Mouse (Mus musculus): ENCODE measurements around the gene Zmym6. TPM values are rescaled to one million over a fixed set of nuclear protein-coding genes. Genes with fewer than 3 reads are reported as not detected.
A peak's percentile ranks its signal among the peaks of the same experiment; 100 is the strongest.

The Zmym6 gene
- polyA plus RNA-seq, 1 experiment from 2014 or later, result 2.2 TPM

DNA sequence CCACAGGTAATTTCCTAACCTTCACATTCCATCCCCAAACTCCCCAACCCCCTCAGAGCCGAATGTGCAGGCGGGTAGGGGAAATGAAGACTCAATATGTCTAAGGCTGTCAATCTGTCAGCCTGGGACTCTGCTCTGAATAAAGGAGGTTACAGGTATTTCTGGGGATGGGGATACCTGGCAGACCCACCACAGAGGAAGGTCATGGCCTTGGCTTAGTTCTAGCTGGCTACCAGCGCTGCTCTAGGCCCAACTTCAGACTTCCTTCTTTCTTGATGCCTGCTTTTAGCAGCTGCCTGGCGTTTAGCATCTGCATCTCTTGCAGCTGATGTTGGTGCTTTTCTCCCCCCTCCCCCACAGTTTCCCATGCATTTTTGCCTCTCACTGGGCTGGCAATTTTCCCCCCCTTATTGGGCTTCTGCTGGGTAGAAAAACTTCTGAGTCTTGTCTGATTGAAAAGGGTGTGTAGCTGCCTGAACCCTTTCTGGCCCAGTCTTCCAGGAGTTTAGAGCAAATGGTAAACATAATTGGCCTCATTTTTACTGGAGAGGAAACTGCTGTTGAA is 94.2 kb downstream of the Zmym6 start:
- no peak for TF ChIP-seq CTCF (IDR thresholded peaks at IDR 0.05; ENCODE audit: low read depth)
- TF ChIP-seq EP300 (IDR thresholded peaks at IDR 0.05; ENCODE audit: low read depth), result no peak
- H3K9ac ChIP-seq (replicated peaks), result no peak overlapping the region
- H3K27ac ChIP-seq (ENCODE audit: low read depth), result no peak overlapping the region
- 37% methylated on average over 4 of the region's 4 CpGs for WGBS (ENCODE audit: insufficient replicate concordance)
- H3K27me3 ChIP-seq (ENCODE audit: insufficient read depth, low read length), result peaks cover 37% of the 10 kb centered on the region
- H3K4me2 ChIP-seq (ENCODE audit: low read depth, low read length), result no peak overlapping the region
- no peaks in the 10 kb centered on the region for H3K36me3 ChIP-seq (replicated peaks; ENCODE audit: insufficient read depth, low read length)
- no peak for ATAC-seq
- peaks cover 9% of the 10 kb centered on the region for H3K4me1 ChIP-seq (ENCODE audit: insufficient read depth)
- H3K4me3 ChIP-seq (ENCODE audit: low read depth, low read length), result no peak overlapping the region
- H3K9me3 ChIP-seq (ENCODE audit: low read length), result no peaks in the 10 kb centered on the region
- no peak for DNase-seq

- no peak overlapping the region for H3K9ac ChIP-seq (replicated peaks)
- H3K4me2 ChIP-seq (ENCODE audit: low read depth, low read length), result no peak overlapping the region
- no peak for TF ChIP-seq CTCF (IDR thresholded peaks at IDR 0.05; ENCODE audit: low read depth)
- TF ChIP-seq EP300 (IDR thresholded peaks at IDR 0.05; ENCODE audit: low read depth), result no peak
- peaks cover 34% of the 10 kb centered on the region for H3K27me3 ChIP-seq (ENCODE audit: insufficient read depth, low read length)
- no peaks in the 10 kb centered on the region for H3K36me3 ChIP-seq (replicated peaks; ENCODE audit: insufficient read depth, low read length)
- ATAC-seq (no peak), DNase-seq (no peak)
- peaks cover 9% of the 10 kb centered on the region for H3K4me1 ChIP-seq (ENCODE audit: insufficient read depth)
- WGBS (ENCODE audit: insufficient replicate concordance), result 29% methylated on average over 7 of the region's 7 CpGs
- H3K9me3 ChIP-seq (ENCODE audit: low read length), result no peaks in the 10 kb centered on the region
- no peak overlapping the region for H3K4me3 ChIP-seq (ENCODE audit: low read depth, low read length)
- H3K27ac ChIP-seq (ENCODE audit: low read depth), result no peak overlapping the region
Observed at GRCm38 (mm10) chr4:127172119-127172518, 94.9 kb downstream of the Zmym6 start.

DNA sequence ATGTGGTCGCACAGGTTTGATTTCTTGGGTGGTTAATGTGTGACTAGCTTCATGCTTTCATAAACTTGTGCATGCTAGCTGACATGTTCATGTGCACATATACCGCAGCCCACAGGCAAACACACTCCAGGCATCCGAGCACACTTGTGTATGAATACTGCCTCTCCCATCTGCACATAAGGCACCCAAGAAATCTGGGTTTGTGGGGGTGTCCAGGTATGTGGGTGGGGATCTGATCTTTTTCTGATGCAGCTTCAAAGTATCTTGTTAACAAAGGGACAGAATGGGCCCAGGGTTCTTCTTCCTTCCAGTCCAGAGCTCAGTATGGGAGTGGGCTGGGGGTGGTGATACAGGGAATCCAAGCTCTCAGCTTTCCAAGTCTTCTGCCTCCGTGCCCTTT is 95.4 kb downstream of the Zmym6 start:
- DNase-seq (no peak), ATAC-seq (no peak)
- no peaks in the 10 kb centered on the region for H3K9me3 ChIP-seq (ENCODE audit: low read length)
- 62% methylated on average over 4 of the region's 4 CpGs for whole genome bisulfite sequencing (ENCODE audit: insufficient replicate concordance)
- no peak overlapping the region for H3K9ac ChIP-seq (replicated peaks)
- no peak overlapping the region for H3K27ac ChIP-seq (ENCODE audit: low read depth)
- no peak overlapping the region for H3K4me3 ChIP-seq (ENCODE audit: low read depth, low read length)
- no peak for TF ChIP-seq CTCF (IDR thresholded peaks at IDR 0.05; ENCODE audit: low read depth)
- TF ChIP-seq EP300 (IDR thresholded peaks at IDR 0.05; ENCODE audit: low read depth), result no peak
- peaks cover 29% of the 10 kb centered on the region for H3K27me3 ChIP-seq (ENCODE audit: insufficient read depth, low read length)
- H3K4me2 ChIP-seq (ENCODE audit: low read depth, low read length), result no peak overlapping the region
- H3K36me3 ChIP-seq (replicated peaks; ENCODE audit: insufficient read depth, low read length), result no peaks in the 10 kb centered on the region
- peaks cover 9% of the 10 kb centered on the region for H3K4me1 ChIP-seq (ENCODE audit: insufficient read depth)

DNA sequence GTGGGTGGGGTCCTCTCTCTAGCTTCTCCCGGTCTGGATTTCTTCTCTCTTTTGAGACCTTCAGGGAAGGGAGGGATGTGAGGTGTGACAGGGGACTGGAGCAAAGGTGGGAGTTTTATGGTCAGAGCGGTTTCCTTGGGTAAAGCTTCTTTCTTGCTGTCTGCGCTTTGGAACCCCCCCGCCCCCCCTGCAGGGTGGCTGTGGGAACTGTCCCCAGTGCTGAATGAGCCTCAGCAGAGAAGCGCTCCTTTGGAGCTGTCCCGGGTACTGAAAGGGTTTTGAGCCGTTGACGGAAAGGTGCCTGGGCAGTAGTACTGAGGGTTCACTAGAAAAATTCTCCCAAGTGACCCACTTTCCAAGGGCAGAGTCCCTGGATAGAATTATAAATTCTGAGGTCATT is 96.3 kb downstream of the Zmym6 start:
- no peak overlapping the region for H3K9ac ChIP-seq (replicated peaks)
- TF ChIP-seq CTCF (IDR thresholded peaks at IDR 0.05; ENCODE audit: low read depth) (no peak), EP300 (IDR thresholded peaks at IDR 0.05; ENCODE audit: low read depth) (no peak)
- peaks cover 20% of the 10 kb centered on the region for H3K27me3 ChIP-seq (ENCODE audit: insufficient read depth, low read length)
- H3K9me3 ChIP-seq (ENCODE audit: low read length), result no peaks in the 10 kb centered on the region
- peak; percentile 72 for DNase-seq
- no peak overlapping the region for H3K4me2 ChIP-seq (ENCODE audit: low read depth, low read length)
- no peak for ATAC-seq
- peaks cover 4% of the 10 kb centered on the region; the same call in 1 of the 2 replicates for H3K4me1 ChIP-seq (ENCODE audit: insufficient read depth)
- WGBS (ENCODE audit: insufficient replicate concordance), result under 1% methylated on average over 8 of the region's 8 CpGs
- H3K36me3 ChIP-seq (replicated peaks; ENCODE audit: insufficient read depth, low read length), result no peaks in the 10 kb centered on the region
- H3K4me3 ChIP-seq (ENCODE audit: low read depth, low read length), result no peak overlapping the region
- H3K27ac ChIP-seq (ENCODE audit: low read depth), result no peak overlapping the region

Other genes with a start within 250 kb of the Zmym6 start
- gene Zmym4, start 109.2 kb upstream of the Zmym6 start, polyA plus RNA-seq (2015; fragmentation: Nextera tagmentation; extraction: Ambion mirVana), result 2.9 and 4.4 TPM in 2 replicates
- gene Sfpq, start 56.1 kb upstream of the Zmym6 start, polyA plus RNA-seq (2015; fragmentation: Nextera tagmentation; extraction: Ambion mirVana), result 26.2 and 32.2 TPM in 2 replicates
- 5.7 and 5.9 TPM in 2 replicates for gene Zmym1, start 16.2 kb upstream of the Zmym6 start, polyA plus RNA-seq (2015; fragmentation: Nextera tagmentation; extraction: Ambion mirVana)
- 6.7 and 7.7 TPM in 2 replicates for gene Tmem35b, start 46.3 kb downstream of the Zmym6 start, polyA plus RNA-seq (2015; fragmentation: Nextera tagmentation; extraction: Ambion mirVana)
- gene Dlgap3, start 91.8 kb downstream of the Zmym6 start, polyA plus RNA-seq (2015; fragmentation: Nextera tagmentation; extraction: Ambion mirVana), result 0.05 and 0.07 TPM in 2 replicates
- gene Smim12, start 166.4 kb downstream of the Zmym6 start, polyA plus RNA-seq (2015; fragmentation: Nextera tagmentation; extraction: Ambion mirVana), result 33.9 and 35.0 TPM in 2 replicates
- gene Gja4, start 236.7 kb downstream of the Zmym6 start, polyA plus RNA-seq (2015; fragmentation: Nextera tagmentation; extraction: Ambion mirVana), result 2.7 and 3.1 TPM in 2 replicates

Measured in liver, postnatal 0 days (tissue).